Mouse (Mus musculus): ENCODE measurements at regions not wholly inside any gene's neighbourhood (a gene's known extent, or its start where the extent isn't known, plus 50 kb on each side); places are given as distances from the start of the nearest gene placed in this dataset.

- no peak for DNase-seq (ENCODE audit: extremely low read depth)
- no peaks in the 10 kb centered on the region for H3K9me3 ChIP-seq (replicated peaks; ENCODE audit: low read length)
- H3K27ac ChIP-seq (ENCODE audit: insufficient read depth, low read depth) = no peak overlapping the region
- H3K4me1 ChIP-seq (ENCODE audit: control insufficient read depth in 1 of 2, insufficient read depth in 2 of 2) = no peaks in the 10 kb centered on the region
- H3K27me3 ChIP-seq (replicated peaks) = no peaks in the 10 kb centered on the region
- TF ChIP-seq POLR2A (IDR thresholded peaks at IDR 0.05; ENCODE audit: low read depth, low read length) = no peak
- dilution Hi-C loops (cut with MboI; ENCODE audit: extremely low pct_ligation_motif_present, extremely low pct_unique_long_range_greater_than_20kb, low sequenced_read_pairs) (no loop called here), in situ Hi-C loops (cut with MboI; ENCODE audit: low pct_ligation_motif_present, low pct_unique_long_range_greater_than_20kb, low sequenced_read_pairs) (no loop called here)
- no peaks in the 10 kb centered on the region for H3K36me3 ChIP-seq (replicated peaks in 1 of 2; ENCODE audit: control insufficient read depth in 1 of 2, insufficient read depth in 1 of 2, low read length in 1 of 2)
- H3K4me2 ChIP-seq (ENCODE audit: insufficient read depth, low read depth, poor library complexity, severe bottlenecking) = no peak overlapping the region
- no peak overlapping the region for H3K4me3 ChIP-seq (replicated peaks in 1 of 3; ENCODE audit: low read depth in 2 of 3, low read length in 2 of 3, poor library complexity in 1 of 3)
- no peak overlapping the region for H3K9ac ChIP-seq (ENCODE audit: insufficient read depth, low read depth)
- no peaks in the 10 kb centered on the region for H3K79me2 ChIP-seq (replicated peaks; ENCODE audit: control insufficient read depth, extremely low read depth, insufficient read depth, poor library complexity, severe bottlenecking)
Measured at GRCm38 (mm10) chrX:159031927-159032326, 178.2 kb upstream of the Rps6ka3 start.

GRCm38 (mm10) chrX:159043432-159043831 is 166.7 kb upstream of the Rps6ka3 start:
- Histone ChIP-seq H3K4me3 (replicated peaks in 1 of 3; ENCODE audit: low read depth in 2 of 3, low read length in 2 of 3, poor library complexity in 1 of 3) (no peak overlapping the region), H3K9me3 (replicated peaks; ENCODE audit: low read length) (no peaks in the 10 kb centered on the region), H3K36me3 (replicated peaks in 1 of 2; ENCODE audit: control insufficient read depth in 1 of 2, insufficient read depth in 1 of 2, low read length in 1 of 2) (no peaks in the 10 kb centered on the region), H3K27ac (ENCODE audit: insufficient read depth, low read depth) (no peak overlapping the region), H3K9ac (ENCODE audit: insufficient read depth, low read depth) (no peak overlapping the region), H3K4me1 (ENCODE audit: control insufficient read depth in 1 of 2, insufficient read depth in 2 of 2) (no peaks in the 10 kb centered on the region), H3K4me2 (ENCODE audit: insufficient read depth, low read depth, poor library complexity, severe bottlenecking) (no peak overlapping the region), H3K79me2 (replicated peaks; ENCODE audit: control insufficient read depth, extremely low read depth, insufficient read depth, poor library complexity, severe bottlenecking) (no peaks in the 10 kb centered on the region), H3K27me3 (replicated peaks) (no peaks in the 10 kb centered on the region)
- TF ChIP-seq MAFK (IDR thresholded peaks at IDR 0.05; ENCODE audit: insufficient replicate concordance, low read length) (no peak), RAD21 (IDR thresholded peaks at IDR 0.05; ENCODE audit: low read depth, low read length) (peak; percentile 72), SMC3 (IDR thresholded peaks at IDR 0.05; ENCODE audit: low read depth, low read length) (peak; percentile 77), ZC3H11A (IDR thresholded peaks at IDR 0.05; ENCODE audit: low read depth, low read length) (0 out of 2 replicates have a peak, but pooled peaks have one; percentile 28), MAX (IDR thresholded peaks at IDR 0.05; ENCODE audit: low read length) (no peak), CTCF (conservative IDR thresholded peaks at IDR 0.05 in 1 of 2, IDR thresholded peaks at IDR 0.05 in 1 of 2; ENCODE audit: low read depth in 2 of 2, low read length in 2 of 2) (peak; percentile 28 to 68; a peak in 3 of 4 replicates)
- in situ Hi-C loops (cut with MboI; ENCODE audit: low pct_ligation_motif_present, low pct_unique_long_range_greater_than_20kb, low sequenced_read_pairs) = no loop called here
- dilution Hi-C loops (cut with MboI; ENCODE audit: extremely low pct_ligation_motif_present, extremely low pct_unique_long_range_greater_than_20kb, low sequenced_read_pairs) = no loop called here
- DNase-seq (ENCODE audit: extremely low read depth) = peak; percentile 59

DNA sequence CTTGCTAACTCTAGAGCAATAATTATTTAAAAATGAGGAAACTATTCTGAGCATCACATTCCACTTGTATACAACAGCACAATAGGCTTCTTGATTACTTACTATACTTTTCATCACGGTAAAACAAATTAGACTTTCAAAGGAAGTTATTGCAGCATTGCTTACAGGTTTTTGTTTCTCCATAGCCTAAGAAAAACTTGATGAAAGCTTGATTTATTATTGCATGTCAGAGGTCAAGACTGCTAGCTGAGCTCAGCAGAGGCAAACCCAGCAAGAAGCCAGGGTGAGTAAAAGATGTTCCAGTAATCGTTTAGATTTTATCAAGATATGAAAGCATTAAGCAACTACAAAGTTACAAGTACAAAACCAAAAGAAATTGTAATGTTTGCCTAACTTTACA is 162.2 kb upstream of the Rps6ka3 start:
- H3K9ac ChIP-seq (ENCODE audit: insufficient read depth, low read depth) = no peak overlapping the region
- no peaks in the 10 kb centered on the region for H3K36me3 ChIP-seq (replicated peaks in 1 of 2; ENCODE audit: control insufficient read depth in 1 of 2, insufficient read depth in 1 of 2, low read length in 1 of 2)
- no peak for DNase-seq (ENCODE audit: extremely low read depth)
- no peak overlapping the region for H3K4me3 ChIP-seq (replicated peaks in 1 of 3; ENCODE audit: low read depth in 2 of 3, low read length in 2 of 3, poor library complexity in 1 of 3)
- H3K27me3 ChIP-seq (replicated peaks) = no peaks in the 10 kb centered on the region
- no peaks in the 10 kb centered on the region for H3K79me2 ChIP-seq (replicated peaks; ENCODE audit: control insufficient read depth, extremely low read depth, insufficient read depth, poor library complexity, severe bottlenecking)
- dilution Hi-C loops (cut with MboI; ENCODE audit: extremely low pct_ligation_motif_present, extremely low pct_unique_long_range_greater_than_20kb, low sequenced_read_pairs) (no loop called here), in situ Hi-C loops (cut with MboI; ENCODE audit: low pct_ligation_motif_present, low pct_unique_long_range_greater_than_20kb, low sequenced_read_pairs) (no loop called here)
- TF ChIP-seq MEF2A (IDR thresholded peaks at IDR 0.05; ENCODE audit: borderline replicate concordance, low read depth, low read length) (no peak), TBP (conservative IDR thresholded peaks at IDR 0.05; ENCODE audit: low read depth, low read length) (no peak), USF2 (conservative IDR thresholded peaks at IDR 0.05; ENCODE audit: low read depth, low read length) (no peak), BHLHE40 (IDR thresholded peaks at IDR 0.05; ENCODE audit: low read depth, low read length) (no peak), JUND (conservative IDR thresholded peaks at IDR 0.05; ENCODE audit: low read depth, low read length) (no peak), KAT2A (IDR thresholded peaks at IDR 0.05; ENCODE audit: insufficient replicate concordance, low read length) (no peak), MYC (IDR thresholded peaks at IDR 0.05; ENCODE audit: low read depth, low read length) (no peak), E2F4 (IDR thresholded peaks at IDR 0.05; ENCODE audit: insufficient replicate concordance, low read depth, low read length) (no peak), UBTF (IDR thresholded peaks at IDR 0.05; ENCODE audit: low read depth, low read length) (no peak), HCFC1 (IDR thresholded peaks at IDR 0.05; ENCODE audit: low read depth, low read length) (no peak), RCOR1 (conservative IDR thresholded peaks at IDR 0.05; ENCODE audit: low read depth, low read length) (no peak), CTCF (conservative IDR thresholded peaks at IDR 0.05 in 1 of 2, IDR thresholded peaks at IDR 0.05 in 1 of 2; ENCODE audit: low read depth in 2 of 2, low read length in 2 of 2) (no peak), POLR2AphosphoS2 (IDR thresholded peaks at IDR 0.05; ENCODE audit: low read depth, low read length) (no peak), TCF12 (IDR thresholded peaks at IDR 0.05; ENCODE audit: low read depth, low read length) (no peak), MAFK (IDR thresholded peaks at IDR 0.05; ENCODE audit: insufficient replicate concordance, low read length) (no peak), USF1 (IDR thresholded peaks at IDR 0.05; ENCODE audit: low read depth, low read length) (no peak), ELF1 (IDR thresholded peaks at IDR 0.05; ENCODE audit: low read depth, low read length) (no peak), MXI1 (IDR thresholded peaks at IDR 0.05; ENCODE audit: low read depth, low read length) (no peak), MAZ (IDR thresholded peaks at IDR 0.05; ENCODE audit: low read depth, low read length) (no peak)
- no peaks in the 10 kb centered on the region for H3K9me3 ChIP-seq (replicated peaks; ENCODE audit: low read length)
- no peaks in the 10 kb centered on the region for H3K4me1 ChIP-seq (ENCODE audit: control insufficient read depth in 1 of 2, insufficient read depth in 2 of 2)
- no peak overlapping the region for H3K27ac ChIP-seq (ENCODE audit: insufficient read depth, low read depth)
- no peak overlapping the region for H3K4me2 ChIP-seq (ENCODE audit: insufficient read depth, low read depth, poor library complexity, severe bottlenecking)

Data from CH12.LX (cell line).